Mouse (Mus musculus) layer of hippocampus, adult 2 months (tissue): ENCODE data around the gene Mogat2. TPM values are rescaled to one million over a fixed set of nuclear protein-coding genes. Genes with fewer than 3 reads are reported as not detected.

Experiments
- DNase-seq, 2 experiments: peaks; one replicate each; pipeline ENCODE4 v3.0.0; 2022; ENCODE audit warnings: low spot score in 2 of 2
- H3K27ac ChIP-seq: fragments of 200-600 bp; 2 replicates; pipeline ENCODE4 v1.8.1; 2022
- H3K4me3 ChIP-seq: fragments of 200-600 bp; 2 replicates; pipeline ENCODE4 v1.8.1; 2022; ENCODE audit warnings: mild to moderate bottlenecking
- CTCF ChIP-seq: fragments of 200-600 bp; conservative IDR thresholded peaks from 2 replicates; pipeline ENCODE4 v1.8.1; 2022; ENCODE audit warnings: antibody characterized with exemption, mild to moderate bottlenecking, moderate library complexity
- total RNA-seq, 2 experiments: library from RNA; stranded (reverse); gene quantifications; 2 replicates each; pipeline ENCODE4 v1.2.3; 2021

Gene Mogat2
- total RNA-seq, 2 experiments from 2014 or later: not detected

- no peak overlapping the region for H3K27ac ChIP-seq
- TF ChIP-seq CTCF: no peak
- H3K4me3 ChIP-seq: no peak overlapping the region
- no peak for DNase-seq
Measured at GRCm38 (mm10) chr7:99200290-99200689, 38.1 kb downstream of the Mogat2 start.

GRCm38 (mm10) chr7:99199451-99200175, 38.8 kb downstream of the Mogat2 start:
- H3K27ac ChIP-seq: peak overlapping the region; percentile 62; the same call in 1 of the 2 replicates
- no peak for TF ChIP-seq CTCF
- DNase-seq: no peak
- H3K4me3 ChIP-seq: no peak overlapping the region

GRCm38 (mm10) chr7:99198811-99199210, 39.6 kb downstream of the Mogat2 start:
- TF ChIP-seq CTCF: no peak

GRCm38 (mm10) chr7:99194511-99194910, 43.9 kb downstream of the Mogat2 start:
- DNase-seq: no peak
- no peak for TF ChIP-seq CTCF
- Histone ChIP-seq H3K27ac (no peak overlapping the region), H3K4me3 (no peak overlapping the region)

More at GRCm38 (mm10) chr7:99198811-99199210, 39.6 kb downstream of the Mogat2 start:
- Histone ChIP-seq H3K27ac (peak overlapping the region; percentile 62; the same call in 1 of the 2 replicates), H3K4me3 (no peak overlapping the region)
- DNase-seq: peak in 1 of 2 experiments; percentile 36

- no peak overlapping the region for H3K4me3 ChIP-seq
- no peak overlapping the region for H3K27ac ChIP-seq
- TF ChIP-seq CTCF: no peak
- no peak for DNase-seq
Measured at GRCm38 (mm10) chr7:99193926-99194325, 44.5 kb downstream of the Mogat2 start.

GRCm38 (mm10) chr7:99191411-99191810, 47.0 kb downstream of the Mogat2 start:
- Histone ChIP-seq H3K4me3 (no peak overlapping the region), H3K27ac (no peak overlapping the region)
- DNase-seq: no peak
- TF ChIP-seq CTCF: no peak

GRCm38 (mm10) chr7:99189885-99190284, 48.5 kb downstream of the Mogat2 start:
- DNase-seq: no peak
- no peak for TF ChIP-seq CTCF
- Histone ChIP-seq H3K4me3 (no peak overlapping the region), H3K27ac (no peak overlapping the region)

GRCm38 (mm10) chr7:99188630-99189029, 49.8 kb downstream of the Mogat2 start:
- TF ChIP-seq CTCF: no peak
- no peak for DNase-seq
- Histone ChIP-seq H3K27ac (no peak overlapping the region), H3K4me3 (no peak overlapping the region)

GRCm38 (mm10) chr7:99187451-99187850, 51.0 kb downstream of the Mogat2 start:
- H3K27ac ChIP-seq: no peak overlapping the region
- DNase-seq: no peak
- TF ChIP-seq CTCF: no peak
- H3K4me3 ChIP-seq: no peak overlapping the region

- Histone ChIP-seq H3K4me3 (no peak overlapping the region), H3K27ac (no peak overlapping the region)
- no peak for DNase-seq
- TF ChIP-seq CTCF: no peak
Measured at GRCm38 (mm10) chr7:99185405-99185804, 53.0 kb downstream of the Mogat2 start.

GRCm38 (mm10) chr7:99183751-99184150, 54.7 kb downstream of the Mogat2 start:
- no peak for TF ChIP-seq CTCF
- Histone ChIP-seq H3K27ac (no peak overlapping the region), H3K4me3 (no peak overlapping the region)
- no peak for DNase-seq

GRCm38 (mm10) chr7:99182432-99183172, 55.8 kb downstream of the Mogat2 start, which contains the start of gene Dgat2:
Gene Dgat2 (minus strand): TSS chr7:99182719.
- H3K4me3 ChIP-seq: peak within 1 kb of the TSS; percentile 71
- no peak for TF ChIP-seq CTCF
- H3K27ac ChIP-seq: peak within 1 kb of the TSS; percentile 100
- DNase-seq: peak; percentile 88 to 90

- no peak; the same call in 1 of the 2 replicates for TF ChIP-seq CTCF
- peak; percentile 37 to 53 for DNase-seq
Measured at GRCm38 (mm10) chr7:99181619-99182431, 56.6 kb downstream of the Mogat2 start.

More at GRCm38 (mm10) chr7:99181619-99182431, 56.6 kb downstream of the Mogat2 start:
- peak overlapping the region; percentile 100 for H3K27ac ChIP-seq
- peak overlapping the region; percentile 71 for H3K4me3 ChIP-seq
